Mouse (Mus musculus) left cerebral cortex, postnatal 4 days (tissue): ENCODE measurements around the gene Svbp. TPM values are rescaled to one million over a fixed set of nuclear protein-coding genes. Genes with fewer than 3 reads are reported as not detected.
A peak's percentile ranks its signal among the peaks of the same experiment; 100 is the strongest.

Source experiments
- DNase-seq: peaks from one replicate; pipeline ENCODE4 v3.0.0-alpha.2; 2022
- intact Hi-C: fragments of 180-260 bp; cut with DNase I; formaldehyde crosslinking; loops from one replicate; pipeline ENCODE4 v1.15.1; 2025
- total RNA-seq, 2 experiments: library from RNA; stranded (reverse); gene quantifications; 2 replicates each; pipeline ENCODE4 v1.2.3; 2021

Svbp gene
- total RNA-seq, 2 experiments from 2014 or later = 72.9 to 79.6 TPM

DNA sequence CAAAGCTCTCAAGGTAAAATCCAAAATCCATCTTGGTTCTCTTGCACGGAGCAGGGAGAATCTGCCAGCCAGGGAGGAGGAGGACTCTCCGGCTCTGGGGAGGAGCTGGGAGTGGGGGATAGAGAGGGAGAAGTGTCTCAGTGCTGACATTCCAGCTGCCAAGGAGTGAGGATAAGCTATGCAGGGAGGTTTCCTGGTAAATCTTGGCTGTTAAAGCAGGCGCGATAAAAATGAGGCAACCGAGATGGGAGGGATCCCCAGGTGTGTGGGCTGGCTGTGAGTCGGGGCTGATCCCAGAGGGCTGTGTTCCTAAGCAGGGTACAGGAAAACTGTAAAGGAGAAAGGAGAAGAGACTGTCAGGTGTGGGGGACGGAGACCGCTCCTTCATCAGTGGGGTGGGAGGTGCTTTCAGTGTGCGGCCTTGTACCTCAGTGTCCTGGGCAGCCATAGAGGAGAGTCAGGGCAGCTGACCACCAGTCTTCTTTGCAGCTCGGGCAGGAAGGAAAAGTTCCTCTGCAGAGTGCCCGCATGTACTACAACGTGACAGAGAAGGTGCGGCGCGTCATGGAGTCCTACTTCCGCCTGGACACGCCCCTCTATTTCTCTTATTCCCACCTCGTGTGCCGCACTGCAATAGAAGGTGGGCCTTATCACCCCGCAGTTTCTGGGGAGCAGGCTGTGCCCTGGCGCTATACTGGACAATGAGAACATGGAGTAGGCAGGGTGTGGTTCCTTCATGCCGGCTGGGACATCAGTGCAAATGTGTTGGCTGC lies 49.5 kb downstream of the Svbp start:
- no peak for DNase-seq
- intact Hi-C loops = no loop called here

DNA sequence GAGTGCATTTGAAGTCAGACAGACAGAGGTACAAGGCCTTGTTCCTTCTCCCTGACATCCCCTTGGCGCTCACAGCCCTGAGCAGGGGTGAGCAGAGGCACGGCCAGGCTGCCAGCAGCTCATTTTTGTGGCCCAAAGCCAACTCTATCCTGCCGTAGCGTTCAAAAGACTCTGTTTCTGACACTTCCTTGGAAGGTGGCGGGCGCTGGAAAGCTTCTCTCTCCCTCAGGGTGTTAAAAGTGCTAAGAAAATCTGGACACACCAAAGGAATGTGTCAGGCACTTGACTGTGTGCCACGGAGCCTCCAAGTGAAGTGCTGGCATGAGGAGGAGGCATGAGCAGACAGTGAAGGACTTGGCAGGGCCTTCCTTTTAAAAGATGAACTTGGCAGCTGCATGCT lies 50.5 kb downstream of the Svbp start:
- DNase-seq = peak; percentile 63
- intact Hi-C loops = no loop called here

DNA sequence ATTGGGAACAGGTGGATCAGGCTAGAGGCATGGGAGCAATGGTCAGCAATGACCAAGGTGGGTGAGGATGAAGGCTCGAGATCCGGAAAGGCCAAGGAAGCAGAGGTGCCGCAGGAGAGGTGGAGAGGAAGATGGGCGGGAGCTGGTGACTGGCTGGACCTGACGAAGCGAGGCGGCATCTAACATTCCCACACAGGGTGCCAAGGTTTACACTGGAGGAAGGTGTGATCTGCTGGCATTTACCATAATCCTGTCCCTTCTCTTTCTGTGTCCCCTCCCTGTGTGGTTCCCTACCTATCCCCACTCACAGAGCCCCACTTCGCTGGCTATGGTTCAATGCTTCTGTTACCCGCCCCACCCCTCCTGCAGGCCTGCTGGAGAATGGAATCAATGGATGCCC lies 50.9 kb downstream of the Svbp start:
- intact Hi-C loops = no loop called here
- no peak for DNase-seq

DNA sequence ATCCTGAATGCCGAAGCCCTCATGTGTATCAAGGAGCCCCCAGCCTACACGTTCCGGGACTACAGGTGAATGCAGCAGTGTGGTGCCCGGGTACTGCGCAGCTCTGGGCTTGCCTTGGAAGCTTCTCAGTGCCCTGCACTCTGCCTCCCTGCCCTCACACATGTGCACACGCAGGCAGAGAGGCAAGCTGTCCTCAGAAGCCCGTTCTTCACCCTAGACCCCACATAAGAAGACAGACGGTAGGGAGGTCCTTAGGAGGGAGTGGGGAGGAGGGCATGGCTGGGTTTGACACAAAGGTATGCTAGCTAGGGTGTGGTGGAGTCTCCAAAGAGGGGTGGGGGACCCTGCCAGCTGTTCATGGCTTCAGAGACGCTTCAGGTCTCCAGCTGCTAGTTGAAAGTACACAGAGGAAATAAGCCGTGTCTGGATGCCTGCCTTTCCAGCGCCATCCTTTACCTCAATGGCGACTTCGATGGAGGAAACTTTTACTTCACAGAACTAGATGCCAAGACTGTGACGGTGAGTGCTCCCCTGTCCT lies 51.7 kb downstream of the Svbp start:
- intact Hi-C loops = no loop called here

DNA sequence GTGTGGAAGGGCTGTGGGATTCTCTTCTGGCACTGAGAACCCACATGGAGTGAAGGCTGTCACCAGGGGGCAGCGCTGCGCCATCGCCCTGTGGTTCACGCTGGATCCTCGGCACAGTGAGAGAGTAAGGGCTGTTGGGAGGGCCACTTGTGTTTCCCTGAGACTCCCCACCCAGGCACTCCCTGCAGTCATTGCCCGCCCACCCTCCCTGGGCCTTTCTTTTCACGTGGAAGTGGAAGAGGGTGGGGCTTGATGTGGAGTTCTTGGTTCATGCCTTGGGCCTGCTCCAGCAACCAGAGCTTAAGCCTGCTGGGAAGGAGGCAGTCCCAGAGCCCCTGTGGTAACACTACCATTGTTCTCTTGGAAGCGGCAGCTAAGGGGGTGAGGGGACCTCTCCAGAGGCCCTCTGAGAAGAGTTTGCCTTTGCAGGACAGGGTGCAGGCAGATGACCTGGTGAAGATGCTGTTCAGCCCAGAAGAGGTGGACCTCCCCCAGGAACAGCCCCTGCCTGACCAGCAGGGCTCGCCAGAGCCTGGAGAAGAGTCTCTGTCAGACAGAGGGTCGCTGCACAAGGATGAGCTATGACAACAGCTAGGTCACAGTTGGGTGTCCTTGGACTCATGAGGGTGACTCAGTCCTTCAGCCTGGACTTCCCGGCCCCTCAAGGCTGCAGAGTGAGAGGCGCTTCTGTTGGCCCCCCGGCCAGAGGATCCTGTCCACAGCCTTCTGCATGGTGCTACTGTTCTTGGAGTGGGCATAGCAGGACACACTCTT lies 52.5 kb downstream of the Svbp start:
- intact Hi-C loops = no loop called here
- DNase-seq = peak; percentile 64

More for the DNA sequence above, 51.7 kb downstream of the Svbp start:
- DNase-seq = no peak

DNA sequence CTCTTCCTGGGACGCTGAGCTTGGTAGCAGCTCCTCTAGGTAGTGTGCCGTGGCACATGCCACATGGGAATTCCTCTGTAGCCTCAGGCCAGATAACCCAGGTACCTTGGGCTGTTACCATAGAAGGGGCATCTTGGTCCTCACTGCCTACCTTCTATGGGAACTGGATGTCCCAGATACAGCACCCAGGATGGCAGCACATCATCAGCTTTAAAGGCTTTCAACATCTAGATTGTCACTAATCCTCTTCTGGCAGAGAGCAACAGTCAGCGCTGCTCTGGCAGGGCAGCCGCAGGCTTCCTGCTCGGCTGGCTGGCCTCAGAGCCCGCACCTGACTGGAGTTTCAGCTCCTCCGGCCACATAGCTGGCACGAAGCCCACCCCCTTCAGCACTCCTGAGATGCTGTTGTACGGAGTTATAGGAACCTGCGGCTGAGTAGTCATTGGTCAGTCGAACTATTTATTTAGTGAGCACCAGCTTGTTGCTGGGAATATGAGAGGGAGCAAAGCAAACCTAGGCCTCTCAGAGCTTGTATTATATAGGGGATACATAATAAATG lies 53.4 kb downstream of the Svbp start:
- DNase-seq = peak; percentile 43
- intact Hi-C loops = no loop called here

Other genes starting within 250 kb of the Svbp start
- gene Lao1, start 233.7 kb upstream of the Svbp start, total RNA-seq = not detected
- 10 to 100 TPM; 33.5 to 34.1 TPM for gene Slc2a1, start 86.6 kb upstream of the Svbp start, total RNA-seq
- gene Zfp691, start 21.1 kb upstream of the Svbp start, total RNA-seq = 1 to 10 TPM; 4.5 to 8.7 TPM
- gene Ermap, start 5.3 kb upstream of the Svbp start, total RNA-seq = 1 to 10 TPM in 1 of 2 experiments, under 1 TPM in 1; 0.40 to 1.0 TPM
- under 1 TPM; 0.38 to 0.48 TPM for gene Tmem269, start 22.9 kb downstream of the Svbp start, total RNA-seq
- 10 to 100 TPM; 29.7 to 36.2 TPM for gene AU022252, start 37.4 kb downstream of the Svbp start, total RNA-seq
- gene P3h1, start 37.6 kb downstream of the Svbp start, total RNA-seq = 10 to 100 TPM; 10.9 to 12.4 TPM
- gene Cldn19, start 60.1 kb downstream of the Svbp start, total RNA-seq = under 1 TPM; 0.12 to 0.14 TPM
- 1,000 to 10,000 TPM; 1,087 to 1,125 TPM for gene Ybx1, start 99.3 kb downstream of the Svbp start, total RNA-seq
- 10 to 100 TPM; 26.2 to 27.3 TPM for gene Ppih, start 125.2 kb downstream of the Svbp start, total RNA-seq
- 10 to 100 TPM; 20.5 to 21.3 TPM for gene Ccdc30, start 220.2 kb downstream of the Svbp start, total RNA-seq
- gene Ppcs, start 227.1 kb downstream of the Svbp start, total RNA-seq = 1 to 10 TPM; 5.0 to 5.8 TPM
- under 1 TPM; 0.26 to 0.40 TPM for gene Zmynd12, start 227.5 kb downstream of the Svbp start, total RNA-seq